Mouse (Mus musculus) embryonic facial prominence, embryonic 12.5 days (tissue): ENCODE measurements around the gene Dcaf8. TPM values are rescaled to one million over a fixed set of nuclear protein-coding genes. Genes with fewer than 3 reads are reported as not detected.

Experiments used
- ATAC-seq: fragments of 200-750 bp; cut with Nextera tagmentation; 2 replicates; pipeline ENCODE4 v1.8.0; 2017; ENCODE audit not compliant: insufficient number of reproducible peaks, insufficient read depth, low FRiP score, low TSS enrichment
- H3K27ac ChIP-seq: fragments of 300-500 bp; sonication (generic); 2 replicates; pipeline ENCODE4 v1.5.1; 2016; ENCODE audit warnings: mild to moderate bottlenecking
- H3K27me3 ChIP-seq: fragments of 300-500 bp; sonication (generic); 2 replicates; pipeline ENCODE4 v1.6.1; 2016; ENCODE audit warnings: mild to moderate bottlenecking, moderate library complexity
- H3K36me3 ChIP-seq: fragments of 300-500 bp; sonication (generic); 2 replicates; pipeline ENCODE4 v1.6.1; 2016; ENCODE audit warnings: mild to moderate bottlenecking
- H3K4me1 ChIP-seq: fragments of 300-500 bp; sonication (generic); 2 replicates; pipeline ENCODE4 v1.6.1; 2016
- H3K4me2 ChIP-seq: fragments of 300-500 bp; sonication (generic); replicated peaks from 2 replicates; pipeline ENCODE4 v1.6.1; 2016; ENCODE audit warnings: mild to moderate bottlenecking, moderate library complexity
- H3K4me3 ChIP-seq: fragments of 300-500 bp; sonication (generic); 2 replicates; pipeline ENCODE4 v1.5.1; 2016; ENCODE audit warnings: mild to moderate bottlenecking
- H3K9ac ChIP-seq: fragments of 300-500 bp; sonication (generic); 2 replicates; pipeline ENCODE4 v1.6.1; 2016; ENCODE audit warnings: mild to moderate bottlenecking, moderate library complexity
- H3K9me3 ChIP-seq: fragments of 300-500 bp; sonication (generic); 2 replicates; pipeline ENCODE4 v1.6.1; 2016; ENCODE audit warnings: mild to moderate bottlenecking, moderate library complexity
- WGBS: fragments of 180-500 bp; shearing (Covaris S2); methylation state at CpG from one replicate; pipeline ENCODE4 v1.1.7; 2016; 5-methylcytosine and 5-hydroxymethylcytosine counted together
- polyA plus RNA-seq: library from polyadenylated mRNA; unstranded; fragments of >200 nt; fragmentation: Nextera tagmentation; extraction: Ambion mirVana; gene quantifications from 2 replicates; pipeline ENCODE4 v1.2.1, GENCODE M21; 2016

The Dcaf8 gene
- polyA plus RNA-seq, 1 experiment from 2014 or later, result 171 TPM

DNA sequence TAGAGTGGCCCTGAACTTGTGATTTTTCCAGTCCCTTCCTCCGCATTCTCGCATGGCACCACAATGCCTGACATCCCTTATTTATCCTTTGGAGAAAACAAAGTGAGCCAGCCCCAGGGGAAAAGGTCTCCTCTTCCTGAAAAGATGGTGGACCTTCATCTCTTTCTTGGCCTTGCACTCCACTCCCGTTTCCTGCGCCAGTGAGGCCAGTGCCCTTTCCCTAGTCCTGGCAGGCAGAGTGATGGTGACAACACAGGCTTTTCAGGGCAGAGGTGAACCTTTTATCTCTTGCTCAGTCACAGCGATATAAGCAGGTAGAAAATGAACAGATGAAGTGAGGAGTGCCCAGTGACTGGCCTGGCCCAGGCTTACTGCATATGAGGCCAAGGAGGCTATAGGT is 20.4 kb upstream of the Dcaf8 start:
- H3K4me2 ChIP-seq, result peak overlapping the region; percentile 75
- WGBS, result 44% methylated on average over 5 of the region's 5 CpGs
- H3K27ac ChIP-seq, result no peak overlapping the region
- peaks cover 6% of the 10 kb centered on the region for H3K4me1 ChIP-seq
- H3K9me3 ChIP-seq, result no peaks in the 10 kb centered on the region
- no peak for ATAC-seq
- no peaks in the 10 kb centered on the region for H3K27me3 ChIP-seq
- H3K9ac ChIP-seq, result peak overlapping the region; percentile 80
- peaks cover 53% of the 10 kb centered on the region for H3K36me3 ChIP-seq
- peak overlapping the region; percentile 79 for H3K4me3 ChIP-seq

DNA sequence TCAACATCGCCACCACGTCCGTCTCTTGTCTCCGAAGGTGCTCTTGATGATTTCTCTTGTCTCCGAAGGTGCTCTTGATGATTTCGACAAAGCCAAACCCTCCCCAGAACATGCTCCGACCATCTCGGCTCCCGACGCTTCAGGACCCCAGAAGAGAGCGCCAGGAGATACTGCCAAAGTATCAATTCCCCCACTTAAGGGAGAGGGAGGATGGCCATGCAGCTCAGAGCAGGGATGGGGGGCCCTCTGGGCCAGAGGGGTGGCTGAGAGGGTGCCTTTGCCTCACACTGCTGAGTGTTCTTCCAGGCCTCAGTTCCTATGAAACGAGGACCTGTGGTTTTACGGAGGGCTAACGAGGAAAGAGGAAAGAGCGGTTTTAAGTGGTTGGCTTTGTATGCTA is 19.3 kb upstream of the Dcaf8 start:
- no peak for ATAC-seq
- Histone ChIP-seq H3K4me1 (peaks cover 6% of the 10 kb centered on the region), H3K9me3 (no peaks in the 10 kb centered on the region), H3K36me3 (peaks cover 53% of the 10 kb centered on the region), H3K4me2 (no peak overlapping the region), H3K4me3 (no peak overlapping the region), H3K27ac (no peak overlapping the region), H3K9ac (no peak overlapping the region), H3K27me3 (no peaks in the 10 kb centered on the region)
- WGBS, result 96% methylated on average over 15 of the region's 15 CpGs

DNA sequence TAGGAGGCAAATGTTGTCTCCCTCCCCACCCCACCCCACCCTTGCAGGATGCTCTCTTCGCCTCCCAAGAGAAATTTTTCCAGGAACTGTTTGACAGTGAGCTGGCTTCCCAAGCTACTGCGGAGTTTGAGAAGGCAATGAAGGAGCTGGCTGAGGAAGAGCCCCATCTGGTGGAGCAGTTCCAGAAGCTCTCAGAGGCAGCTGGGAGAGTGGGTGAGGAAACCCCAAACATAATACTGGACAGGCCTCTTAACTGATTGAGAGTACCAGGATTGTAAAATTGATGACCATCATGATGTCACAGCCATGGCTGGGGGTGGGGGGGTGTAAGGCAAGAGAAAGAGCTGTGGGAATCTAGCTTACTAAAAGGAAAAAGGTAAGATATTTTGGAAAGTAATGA is 18.8 kb upstream of the Dcaf8 start:
- peaks cover 54% of the 10 kb centered on the region for H3K36me3 ChIP-seq

DNA sequence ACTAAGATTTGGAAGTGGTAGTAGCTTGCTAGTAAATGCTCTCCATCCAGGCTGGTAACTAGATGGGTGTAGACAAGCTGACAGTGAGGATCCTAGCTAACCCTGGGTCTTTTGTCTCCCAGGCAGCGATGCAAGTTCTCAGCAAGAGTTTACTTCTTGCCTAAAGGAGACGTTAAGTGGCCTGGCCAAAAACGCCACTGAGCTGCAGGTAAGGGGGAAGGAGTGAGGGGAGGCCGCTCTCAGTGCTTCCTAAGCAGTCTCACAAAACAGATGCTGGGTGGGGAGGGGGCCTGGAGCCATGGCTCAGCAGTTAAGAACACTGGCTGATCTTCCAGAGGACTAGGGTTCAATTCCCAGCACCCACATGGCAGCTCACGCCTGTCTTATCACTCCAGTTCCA is 18.1 kb upstream of the Dcaf8 start:
- H3K9me3 ChIP-seq, result no peaks in the 10 kb centered on the region
- H3K4me1 ChIP-seq, result peaks cover 6% of the 10 kb centered on the region
- no peak overlapping the region for H3K27ac ChIP-seq
- H3K36me3 ChIP-seq, result peaks cover 61% of the 10 kb centered on the region
- H3K27me3 ChIP-seq, result no peaks in the 10 kb centered on the region
- no peak overlapping the region for H3K4me3 ChIP-seq
- 91% methylated on average over 5 of the region's 5 CpGs for WGBS
- no peak overlapping the region for H3K4me2 ChIP-seq
- ATAC-seq, result no peak
- no peak overlapping the region for H3K9ac ChIP-seq

More for the DNA sequence above, 18.8 kb upstream of the Dcaf8 start:
- Histone ChIP-seq H3K4me2 (no peak overlapping the region), H3K9me3 (no peaks in the 10 kb centered on the region), H3K9ac (no peak overlapping the region), H3K27ac (no peak overlapping the region), H3K4me3 (no peak overlapping the region), H3K4me1 (peaks cover 6% of the 10 kb centered on the region), H3K27me3 (no peaks in the 10 kb centered on the region)
- WGBS, result 73% methylated on average over 2 of the region's 2 CpGs
- no peak for ATAC-seq

DNA sequence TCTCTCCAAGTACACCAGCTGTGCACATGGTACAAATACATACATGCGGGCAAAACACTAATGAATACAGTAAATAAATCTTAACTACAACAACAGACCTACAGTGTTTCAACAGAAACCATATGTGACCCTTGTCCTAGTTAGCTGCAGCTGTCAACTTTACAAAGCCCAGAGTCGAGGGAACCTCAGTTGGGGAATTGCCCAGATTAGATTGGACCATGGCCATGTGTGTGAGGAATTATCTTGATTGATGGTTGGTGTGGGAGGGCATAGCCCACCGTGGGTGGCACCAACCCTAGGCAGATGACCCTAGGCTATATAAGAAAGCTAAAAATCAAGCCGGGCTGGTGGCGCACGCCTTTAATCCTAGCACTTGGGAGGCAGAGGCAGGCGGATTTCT is 15.6 kb upstream of the Dcaf8 start:
- no peak overlapping the region for H3K4me2 ChIP-seq
- peaks cover 6% of the 10 kb centered on the region for H3K4me1 ChIP-seq
- WGBS, result 72% methylated on average over 7 of the region's 7 CpGs
- H3K36me3 ChIP-seq, result peaks cover 70% of the 10 kb centered on the region
- no peak overlapping the region for H3K27ac ChIP-seq
- H3K27me3 ChIP-seq, result no peaks in the 10 kb centered on the region
- no peak overlapping the region for H3K9ac ChIP-seq
- no peaks in the 10 kb centered on the region for H3K9me3 ChIP-seq
- no peak for ATAC-seq
- no peak overlapping the region for H3K4me3 ChIP-seq

DNA sequence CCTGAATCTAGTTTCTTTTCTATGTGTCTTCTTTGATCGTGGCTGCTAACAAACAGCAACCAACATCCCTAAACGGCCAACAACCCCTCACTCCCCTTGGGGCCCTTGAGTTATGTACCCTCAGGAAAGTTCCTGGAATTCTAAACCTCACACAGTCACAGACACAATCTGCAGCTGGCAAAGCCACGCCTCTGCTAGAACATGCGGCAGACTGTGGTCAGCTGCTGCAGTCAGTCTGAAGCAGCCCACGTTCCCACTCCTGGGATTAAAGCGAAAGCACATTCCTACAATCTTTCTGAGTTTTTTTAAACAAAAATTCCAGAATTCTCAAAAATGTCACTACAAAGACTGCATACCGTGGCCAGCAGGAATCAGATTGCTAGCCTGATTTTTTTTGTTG is 14.3 kb upstream of the Dcaf8 start:
- H3K36me3 ChIP-seq, result peaks cover 68% of the 10 kb centered on the region

DNA sequence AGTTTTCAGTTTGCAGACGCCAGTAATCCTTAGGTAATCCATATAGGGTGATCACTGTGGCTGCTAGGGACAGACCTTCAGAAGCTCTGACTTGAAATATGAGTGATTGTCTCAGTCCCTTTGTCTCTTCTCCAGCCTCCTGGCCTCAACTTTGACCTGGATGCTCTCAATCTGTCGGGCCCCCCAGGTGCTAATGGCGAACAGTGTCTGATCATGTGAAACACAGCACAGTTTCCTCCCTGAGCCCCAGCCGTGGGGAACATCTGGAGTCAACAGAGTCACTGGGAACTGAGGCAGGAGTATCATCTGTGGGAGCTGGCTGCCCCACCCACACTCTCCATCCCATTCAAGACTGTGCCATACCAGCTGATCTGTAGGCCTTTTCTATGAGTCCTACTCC is 13.8 kb upstream of the Dcaf8 start:
- no peak overlapping the region for H3K4me2 ChIP-seq
- H3K27ac ChIP-seq, result peak overlapping the region; percentile 55; the same call in 1 of the 2 replicates
- H3K27me3 ChIP-seq, result no peaks in the 10 kb centered on the region
- H3K4me1 ChIP-seq, result no peaks in the 10 kb centered on the region
- H3K36me3 ChIP-seq, result peaks cover 63% of the 10 kb centered on the region
- no peak for ATAC-seq
- H3K9ac ChIP-seq, result no peak overlapping the region
- no peak overlapping the region for H3K4me3 ChIP-seq
- 83% methylated on average over 4 of the region's 4 CpGs for WGBS
- no peaks in the 10 kb centered on the region for H3K9me3 ChIP-seq

More for the DNA sequence above, 14.3 kb upstream of the Dcaf8 start:
- WGBS, result 79% methylated on average over 7 of the region's 7 CpGs
- no peak for ATAC-seq
- no peak overlapping the region for H3K4me3 ChIP-seq
- no peak overlapping the region for H3K9ac ChIP-seq
- H3K27ac ChIP-seq, result peak overlapping the region; percentile 42; the same call in 1 of the 2 replicates
- H3K27me3 ChIP-seq, result no peaks in the 10 kb centered on the region
- H3K4me2 ChIP-seq, result no peak overlapping the region
- no peaks in the 10 kb centered on the region for H3K9me3 ChIP-seq
- no peaks in the 10 kb centered on the region for H3K4me1 ChIP-seq

DNA sequence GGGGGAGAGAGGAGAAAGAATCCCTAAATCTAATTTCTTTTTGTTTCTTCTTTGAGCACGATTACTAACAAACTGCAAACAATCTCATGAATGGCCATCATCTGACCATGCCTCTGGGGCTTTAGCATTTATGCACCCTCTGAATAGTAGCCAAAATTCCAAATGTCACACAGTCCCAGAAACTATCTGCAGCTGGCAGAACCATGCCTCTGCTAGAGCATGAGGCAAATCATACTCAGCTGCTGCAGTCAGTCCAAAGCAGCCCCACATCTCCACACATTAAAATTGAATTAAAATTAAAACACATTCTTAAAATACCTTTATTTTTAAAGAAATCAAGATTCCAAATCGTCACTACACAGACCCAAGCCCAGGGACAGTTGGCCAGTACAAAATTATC is 7.7 kb upstream of the Dcaf8 start:
- Histone ChIP-seq H3K4me1 (no peaks in the 10 kb centered on the region), H3K9ac (no peak overlapping the region), H3K4me2 (no peak overlapping the region), H3K9me3 (no peaks in the 10 kb centered on the region), H3K27me3 (no peaks in the 10 kb centered on the region), H3K36me3 (peaks cover 5% of the 10 kb centered on the region), H3K4me3 (no peak overlapping the region), H3K27ac (no peak overlapping the region)
- no peak for ATAC-seq
- 71% methylated on average over 2 of the region's 2 CpGs for WGBS

DNA sequence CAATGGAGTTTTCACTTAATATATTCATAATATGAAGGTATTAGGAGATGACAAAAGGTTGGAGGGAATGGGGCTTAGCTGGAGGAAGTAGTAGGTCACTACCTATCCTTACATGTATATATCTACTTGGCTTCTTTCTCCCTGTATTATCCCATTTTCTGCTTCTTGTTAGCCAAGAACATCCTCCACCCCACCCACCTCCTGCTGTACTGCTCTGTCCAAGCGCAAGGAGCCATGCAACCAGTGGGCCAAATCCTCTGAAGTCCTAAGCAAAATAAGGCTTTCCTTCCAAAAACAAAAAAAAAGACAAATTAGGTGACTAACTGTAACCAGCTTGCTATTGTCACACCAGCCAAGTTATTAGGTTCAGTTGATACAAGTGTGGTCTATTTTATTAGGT is 7.1 kb upstream of the Dcaf8 start:
- Histone ChIP-seq H3K9me3 (no peaks in the 10 kb centered on the region), H3K4me3 (no peak overlapping the region), H3K4me2 (no peak overlapping the region), H3K36me3 (peaks cover 1% of the 10 kb centered on the region), H3K27me3 (no peaks in the 10 kb centered on the region), H3K27ac (no peak overlapping the region), H3K4me1 (no peaks in the 10 kb centered on the region), H3K9ac (no peak overlapping the region)
- 100% methylated on average over 1 of the region's 1 CpGs for WGBS
- ATAC-seq, result no peak

DNA sequence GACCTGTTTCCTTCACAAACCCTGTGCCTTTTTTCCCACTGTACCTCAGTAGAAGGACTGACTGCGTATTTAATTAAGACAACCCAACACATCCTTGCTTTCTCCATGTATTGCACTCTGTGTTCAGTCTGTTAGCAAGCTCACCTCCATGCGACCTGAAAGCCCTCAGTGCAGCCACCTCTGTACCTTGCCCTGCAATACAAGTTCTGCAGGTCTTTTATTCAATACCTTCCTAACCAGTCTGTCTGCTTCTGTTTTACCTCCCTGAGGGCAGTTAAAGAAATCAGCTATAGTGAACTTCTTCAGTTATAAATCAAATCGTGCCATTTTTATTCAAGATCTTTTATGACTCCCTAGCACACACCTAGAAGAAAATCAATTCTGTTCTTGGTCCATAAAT is 6.4 kb upstream of the Dcaf8 start:
- no peak overlapping the region for H3K9ac ChIP-seq
- no peak for ATAC-seq
- no peaks in the 10 kb centered on the region for H3K27me3 ChIP-seq
- no peaks in the 10 kb centered on the region for H3K9me3 ChIP-seq
- no peak overlapping the region for H3K4me3 ChIP-seq
- 82% methylated on average over 3 of the region's 3 CpGs for WGBS
- no peak overlapping the region for H3K27ac ChIP-seq
- H3K4me1 ChIP-seq, result no peaks in the 10 kb centered on the region
- no peak overlapping the region for H3K4me2 ChIP-seq
- no peaks in the 10 kb centered on the region for H3K36me3 ChIP-seq

DNA sequence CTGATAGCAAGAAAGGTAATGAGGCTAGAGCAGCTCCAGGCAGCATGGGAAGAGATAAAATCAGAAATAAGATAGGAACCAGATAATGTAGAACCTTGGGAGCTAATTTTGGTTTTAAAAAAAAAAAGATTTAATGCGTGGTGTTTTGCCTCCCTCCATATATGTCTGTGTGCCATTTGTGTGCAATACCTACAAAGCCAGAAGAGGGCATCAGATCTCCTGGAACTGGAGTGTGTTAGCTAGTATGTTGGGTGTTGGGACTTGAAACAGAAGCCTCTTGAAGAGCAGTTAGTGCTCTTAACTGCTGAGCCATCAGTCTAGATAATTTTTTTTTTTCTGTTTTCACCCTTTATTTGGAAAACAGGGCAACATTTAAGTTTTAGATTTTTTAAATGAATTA is 4.3 kb upstream of the Dcaf8 start:
- H3K4me2 ChIP-seq, result no peak overlapping the region
- no peaks in the 10 kb centered on the region for H3K27me3 ChIP-seq
- ATAC-seq, result no peak
- H3K36me3 ChIP-seq, result no peaks in the 10 kb centered on the region
- H3K9me3 ChIP-seq, result no peaks in the 10 kb centered on the region
- H3K27ac ChIP-seq, result no peak overlapping the region
- H3K9ac ChIP-seq, result no peak overlapping the region; the same call in 1 of the 2 replicates
- H3K4me1 ChIP-seq, result no peaks in the 10 kb centered on the region
- no peak overlapping the region for H3K4me3 ChIP-seq
- WGBS, result 30% methylated on average over 1 of the region's 1 CpGs

DNA sequence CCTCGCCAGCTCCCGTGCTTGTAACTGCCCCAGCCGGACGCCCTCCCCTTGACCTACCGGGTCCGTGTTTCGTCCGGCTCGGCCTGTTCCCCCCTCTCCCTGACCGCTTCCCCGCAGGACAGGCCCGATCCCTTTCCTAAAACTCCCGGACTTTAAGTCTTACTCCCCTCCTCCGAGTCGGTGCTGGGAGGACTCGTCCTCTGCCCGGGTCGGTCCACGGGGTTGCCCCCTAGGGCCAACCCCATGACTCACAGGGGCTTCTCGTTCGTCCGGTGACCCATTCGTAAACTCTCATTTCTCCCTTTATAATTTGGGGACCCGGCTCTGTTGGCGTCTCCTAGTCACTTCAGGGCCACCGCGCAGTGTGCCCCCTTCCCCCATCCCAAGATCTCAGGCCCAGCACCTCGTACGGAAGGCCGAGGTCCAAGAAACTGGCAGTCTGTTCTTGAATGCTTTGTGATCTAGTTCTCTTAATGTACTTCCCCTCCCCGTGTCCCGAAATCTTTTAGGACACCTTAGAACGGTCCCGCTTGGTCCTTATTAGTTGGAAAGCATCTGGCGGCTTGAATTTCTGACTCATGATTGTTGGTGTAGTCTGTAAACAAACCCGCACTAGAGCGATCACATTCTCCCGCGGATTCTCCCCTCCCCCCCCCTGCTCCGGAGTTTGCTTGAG is 533 bp downstream of the Dcaf8 start:
- Histone ChIP-seq H3K4me2 (peak overlapping the region; percentile 64), H3K36me3 (peaks cover 28% of the 10 kb centered on the region), H3K9me3 (no peaks in the 10 kb centered on the region), H3K27me3 (no peaks in the 10 kb centered on the region), H3K9ac (peak overlapping the region; percentile 98), H3K4me3 (peak overlapping the region; percentile 89), H3K4me1 (peaks cover 6% of the 10 kb centered on the region; the same call in 1 of the 2 replicates), H3K27ac (peak overlapping the region; percentile 97)
- peak; percentile 44 for ATAC-seq
- under 1% methylated on average over 40 of the region's 40 CpGs for WGBS
